Mouse (Mus musculus) heart, adult 2 months (tissue): ENCODE data around the gene C9orf72.

Source experiments
- CTCF ChIP-seq: fragments of 200-600 bp; IDR thresholded peaks from 2 replicates; pipeline ENCODE4 v1.8.1; 2022; ENCODE audit warnings: antibody characterized with exemption, mild to moderate bottlenecking, moderate library complexity
- EP300 ChIP-seq: fragments of 200-500 bp; IDR thresholded peaks from 2 replicates; pipeline ENCODE4 v1.6.1; 2011; ENCODE audit warnings: low read depth, low read length, control low read depth; ENCODE audit not compliant: insufficient read depth
- POLR2A ChIP-seq: fragments of 200-500 bp; IDR thresholded peaks from 2 replicates; pipeline ENCODE4 v1.6.1; 2011; ENCODE audit warnings: mild to moderate bottlenecking, low read depth, low read length, control low read depth; ENCODE audit not compliant: insufficient read depth

GRCm38 (mm10) chr4:35151756-35152155, 74.2 kb downstream of the C9orf72 start, which contains the start of gene Ifnk:
- TF ChIP-seq EP300 (no peak), POLR2A (no peak), CTCF (no peak)
